Mouse (Mus musculus) E14TG2a.4 (cell line): ENCODE results near the gene Camk2n1.

Experiments used
- H3K27me3 ChIP-seq: 2 replicates; pipeline ENCODE4 v1.6.1; 2014; ENCODE audit warnings: low read length, control low read depth; ENCODE audit not compliant: insufficient read depth
- H3K36me3 ChIP-seq: 2 replicates; pipeline ENCODE4 v1.6.1; 2014; ENCODE audit warnings: low read length, control low read depth; ENCODE audit not compliant: insufficient read depth
- H3K4me1 ChIP-seq: replicated peaks from 2 replicates; pipeline ENCODE4 v1.6.1; 2014; ENCODE audit warnings: low read depth, low read length, control low read depth
- H3K4me3 ChIP-seq: replicated peaks from 2 replicates; pipeline ENCODE4 v1.5.1; 2014; ENCODE audit warnings: mild to moderate bottlenecking, low read length
- H3K9me3 ChIP-seq: 2 replicates; pipeline ENCODE4 v1.6.1; 2014; ENCODE audit warnings: low read length, control low read depth
- CTCF ChIP-seq: conservative IDR thresholded peaks from 2 replicates; pipeline ENCODE4 v1.5.1; 2014; ENCODE audit warnings: low read length
- NANOG ChIP-seq: IDR thresholded peaks from 2 replicates; pipeline ENCODE4 v1.6.1; 2014; ENCODE audit warnings: borderline replicate concordance, low read length, mixed read lengths
- POU5F1 ChIP-seq: IDR thresholded peaks from 2 replicates; pipeline ENCODE4 v1.6.1; 2014; ENCODE audit warnings: low read length, borderline replicate concordance

Camk2n1 gene

DNA sequence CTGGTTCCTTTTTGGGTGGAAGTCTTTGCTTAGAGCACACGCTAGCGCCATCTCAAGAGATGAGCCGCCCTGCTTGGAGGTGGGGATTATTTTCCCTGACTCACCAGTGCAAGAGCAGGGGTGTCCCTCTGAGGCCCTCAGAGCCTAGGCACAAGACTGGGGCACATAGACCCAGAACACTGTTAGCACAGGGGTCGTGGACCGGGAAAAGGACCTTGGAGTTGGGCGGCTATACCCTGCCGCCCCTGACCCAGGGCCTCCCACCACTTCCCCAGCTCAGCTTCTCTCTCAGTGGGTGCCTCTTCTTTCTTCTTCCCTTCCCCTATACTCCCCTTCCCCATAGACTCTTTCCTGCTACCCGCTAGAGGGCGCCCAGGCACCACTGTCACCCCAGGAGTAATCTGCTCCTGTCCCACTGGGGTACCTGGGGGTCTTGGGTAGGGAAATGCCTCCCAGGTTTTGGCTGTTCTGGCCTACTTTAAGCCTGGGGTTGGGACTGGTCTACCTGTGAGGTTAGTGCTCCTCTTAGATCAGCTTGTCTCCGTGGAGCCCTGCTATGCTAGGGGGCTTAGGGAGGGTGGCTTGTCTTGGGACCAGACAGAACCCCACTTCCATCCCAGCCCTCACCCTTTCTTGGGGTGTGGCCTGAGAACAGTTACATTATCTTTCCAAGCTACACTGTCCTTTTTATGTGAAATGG is 51.2 kb downstream of the Camk2n1 start:
- peaks cover 14% of the 10 kb centered on the region for H3K27me3 ChIP-seq
- H3K9me3 ChIP-seq: no peaks in the 10 kb centered on the region
- peak overlapping the region; percentile 46 for H3K4me3 ChIP-seq
- TF ChIP-seq CTCF: peak; percentile 57
- no peak for TF ChIP-seq POU5F1
- TF ChIP-seq NANOG: no peak
- H3K4me1 ChIP-seq: peaks cover 19% of the 10 kb centered on the region
- no peaks in the 10 kb centered on the region for H3K36me3 ChIP-seq

GRCm38 (mm10) chr4:138507903-138508302 is 53.8 kb downstream of the Camk2n1 start:
- peaks cover 14% of the 10 kb centered on the region for H3K27me3 ChIP-seq
- H3K4me1 ChIP-seq: peaks cover 14% of the 10 kb centered on the region
- TF ChIP-seq POU5F1 (no peak), CTCF (no peak), NANOG (no peak)
- H3K4me3 ChIP-seq: no peak overlapping the region
- no peaks in the 10 kb centered on the region for H3K9me3 ChIP-seq
- H3K36me3 ChIP-seq: no peaks in the 10 kb centered on the region
